ENCODE assay signal across 39 mouse cellular contexts in genomic region chr1:87211431-87211830, GRCm38 (mm10). TPM values are rescaled to one million over a fixed set of nuclear protein-coding genes. Genes with fewer than 3 reads are reported as not detected.
"Had no signal": no experiment of that assay in that cellular context is flagged by ENCODE, and none has a peak within 500 bp of the region (broad histone marks: within the 10 kb centered on the region; RNA-seq: fewer than 3 reads in every experiment).

No protein-coding gene starts in this region.

- ATAC-seq: hindbrain, embryonic 16.5 days; intestine, embryonic 16.5 days; liver, embryonic 12.5 days had no signal

- H3K4me3 ChIP-seq: gastrocnemius, adult 2 months; heart, embryonic 10.5 days; heart, embryonic 12.5 days; hindbrain, embryonic 10.5 days; hindbrain, embryonic 12.5 days; layer of hippocampus, adult 2 months; left cerebral cortex, adult 2 months; limb, embryonic 13.5 days; limb, embryonic 15.5 days; liver, embryonic 12.5 days had no signal

- H3K4me2 ChIP-seq: heart, embryonic 12.5 days; hindbrain, embryonic 12.5 days; hindbrain, embryonic 14.5 days; limb, embryonic 13.5 days; limb, embryonic 15.5 days; liver, embryonic 12.5 days had no signal

- H3K9me3 ChIP-seq: heart, embryonic 10.5 days; heart, embryonic 12.5 days; hindbrain, embryonic 10.5 days; hindbrain, embryonic 12.5 days; limb, embryonic 13.5 days; limb, embryonic 15.5 days; liver, embryonic 12.5 days had no signal

- DNase-seq: gastrocnemius, adult 2 months; gastrocnemius, postnatal 10 days; gastrocnemius, postnatal 25 days; heart, adult 18-20 months; heart, postnatal 10 days; heart, postnatal 4 days; kidney, adult 11 months; kidney, adult 2 months; kidney, adult 9 months; kidney, postnatal 10 days; kidney, postnatal 4 days; left cerebral cortex, postnatal 4 days had no signal

- H3K36me3 ChIP-seq: heart, embryonic 10.5 days; heart, embryonic 12.5 days; hindbrain, embryonic 12.5 days; limb, embryonic 13.5 days; limb, embryonic 15.5 days had no signal

- H3K27ac ChIP-seq: gastrocnemius, adult 2 months; heart, embryonic 10.5 days; hindbrain, embryonic 10.5 days; hindbrain, embryonic 12.5 days; hindbrain, embryonic 14.5 days; layer of hippocampus, adult 2 months; left cerebral cortex, adult 2 months; limb, embryonic 13.5 days; limb, embryonic 15.5 days; liver, embryonic 12.5 days; liver, embryonic 14.5 days had no signal

- H3K9ac ChIP-seq: heart, embryonic 12.5 days; hindbrain, embryonic 12.5 days; hindbrain, embryonic 14.5 days; limb, embryonic 13.5 days; limb, embryonic 15.5 days; liver, embryonic 12.5 days; liver, embryonic 14.5 days had no signal

RNA-seq across cellular contexts. Expression of gene Chrng, which starts 7.0 kb away (rescaled TPM):
- total RNA-seq: gastrocnemius, adult 2 months; heart, adult 18-20 months; heart, adult 8-10 months; heart, postnatal 10 days; heart, postnatal 25 days; layer of hippocampus, adult 2 months; layer of hippocampus, postnatal 10 days; layer of hippocampus, postnatal 25 days; left cerebral cortex, adult 2 months; left cerebral cortex, postnatal 10 days; left cerebral cortex, postnatal 25 days; left cerebral cortex, postnatal 4 days; liver, adult 2 months had no signal
- polyA plus RNA-seq: hindbrain, embryonic 14.5 days; hindbrain, embryonic 16.5 days; intestine, embryonic 14.5 days; kidney, adult 2 months; liver, adult 2 months; liver, embryonic 14.5 days had no signal

RNA-seq across cellular contexts. Expression of gene Chrnd, which starts 21.0 kb away (rescaled TPM):
- total RNA-seq: granulocyte monocyte progenitor cell, adult 5-6 weeks; heart, adult 18-20 months; heart, adult 8-10 months; heart, postnatal 10 days; heart, postnatal 25 days; heart, postnatal 4 days; layer of hippocampus, adult 2 months; layer of hippocampus, postnatal 10 days; layer of hippocampus, postnatal 25 days; left cerebral cortex, adult 2 months; left cerebral cortex, postnatal 10 days; left cerebral cortex, postnatal 25 days; left cerebral cortex, postnatal 4 days; liver, adult 2 months had no signal
- polyA plus RNA-seq: heart, embryonic 12.5 days; heart, embryonic 14.5 days; hindbrain, embryonic 10.5 days; hindbrain, embryonic 14.5 days; hindbrain, embryonic 16.5 days; intestine, embryonic 14.5 days; intestine, embryonic 16.5 days; kidney, adult 2 months; liver, adult 2 months; liver, embryonic 12.5 days; liver, embryonic 14.5 days had no signal

RNA-seq across cellular contexts. Expression of gene Prss56, which starts 28.3 kb away (rescaled TPM):
- total RNA-seq: gastrocnemius, adult 2 months; gastrocnemius, postnatal 10 days; gastrocnemius, postnatal 25 days; gastrocnemius, postnatal 4 days; granulocyte monocyte progenitor cell, adult 5-6 weeks; heart, adult 18-20 months; heart, adult 8-10 months; heart, postnatal 10 days; heart, postnatal 25 days; heart, postnatal 4 days; liver, adult 2 months had no signal
- polyA plus RNA-seq: heart, embryonic 10.5 days; heart, embryonic 12.5 days; heart, embryonic 16.5 days; intestine, embryonic 14.5 days; intestine, embryonic 16.5 days; kidney, adult 2 months; kidney, embryonic 16.5 days; limb, embryonic 11.5 days; liver, adult 2 months; liver, embryonic 12.5 days; liver, embryonic 14.5 days had no signal

RNA-seq across cellular contexts. Expression of gene Efhd1, which starts 52.7 kb away (rescaled TPM):
- total RNA-seq: liver, adult 2 months had no signal
- polyA plus RNA-seq: heart, embryonic 14.5 days; liver, embryonic 12.5 days; liver, embryonic 14.5 days had no signal
